Mouse (Mus musculus): Measurements from ENCODE around the gene Gm20388. TPM values are rescaled to one million over a fixed set of nuclear protein-coding genes. Genes with fewer than 3 reads are reported as not detected.

The Gm20388 gene
- polyA plus RNA-seq, 1 experiment from 2014 or later, result 1.7 TPM

GRCm38 (mm10) chr8:121578676-121579451 lies 1668.2 kb downstream of the Gm20388 start, which contains the start of gene Fbxo31:
Gene Fbxo31, minus strand, starts transcription at chr8:121578806.
- no peaks in the 10 kb centered on the region for H3K27me3 ChIP-seq (ENCODE audit: insufficient read depth, poor library complexity, severe bottlenecking)
- peaks cover 51% of the 10 kb centered on the region for H3K4me1 ChIP-seq (replicated peaks)
- peak; percentile 97 for DNase-seq (ENCODE audit: low spot score)
- peak within 1 kb of the TSS; percentile 89 for H3K27ac ChIP-seq
- H3K9me3 ChIP-seq, result no peaks in the 10 kb centered on the region
- peak within 1 kb of the TSS; percentile 87 for H3K4me3 ChIP-seq
- under 1% methylated on average over 63 of the region's 63 CpGs for WGBS
- no peaks in the 10 kb centered on the region for H3K36me3 ChIP-seq

DNA sequence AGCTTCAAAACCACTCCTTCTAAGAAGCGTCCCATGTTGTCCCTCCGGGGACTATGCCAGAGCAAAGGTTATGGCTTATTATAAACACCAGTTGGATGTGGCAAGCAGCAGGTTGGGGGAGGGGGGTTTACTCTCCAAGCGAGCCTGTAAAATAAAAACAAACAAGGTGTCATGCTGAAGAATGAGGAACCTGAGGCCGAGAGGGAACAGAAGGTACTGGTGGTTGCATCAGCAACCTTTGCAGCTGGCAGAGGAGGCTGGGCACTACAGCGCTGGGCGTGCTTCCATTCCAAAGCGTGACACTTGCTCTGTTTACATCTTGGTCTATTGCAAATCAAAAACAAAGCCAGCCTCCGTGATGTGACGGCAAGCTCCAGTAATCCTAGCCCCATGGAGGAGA lies 1669.8 kb downstream of the Gm20388 start:
- peaks cover 55% of the 10 kb centered on the region for H3K4me1 ChIP-seq (replicated peaks)
- H3K36me3 ChIP-seq, result no peaks in the 10 kb centered on the region
- no peak overlapping the region for H3K4me3 ChIP-seq
- no peaks in the 10 kb centered on the region for H3K9me3 ChIP-seq
- no peak overlapping the region for H3K27ac ChIP-seq
- WGBS, result 43% methylated on average over 9 of the region's 9 CpGs
- H3K27me3 ChIP-seq (ENCODE audit: insufficient read depth, poor library complexity, severe bottlenecking), result no peaks in the 10 kb centered on the region
- no peak for DNase-seq (ENCODE audit: low spot score)

GRCm38 (mm10) chr8:121583653-121584052 lies 1673.0 kb downstream of the Gm20388 start:
- Histone ChIP-seq H3K36me3 (no peaks in the 10 kb centered on the region), H3K27me3 (ENCODE audit: insufficient read depth, poor library complexity, severe bottlenecking) (no peaks in the 10 kb centered on the region), H3K27ac (no peak overlapping the region), H3K4me3 (no peak overlapping the region), H3K4me1 (replicated peaks) (peaks cover 34% of the 10 kb centered on the region), H3K9me3 (no peaks in the 10 kb centered on the region)
- no peak for DNase-seq (ENCODE audit: low spot score)
- WGBS, result 53% methylated on average over 8 of the region's 8 CpGs

- Histone ChIP-seq H3K27ac (peak overlapping the region; percentile 88; the same call in 1 of the 2 replicates), H3K4me1 (replicated peaks) (peaks cover 28% of the 10 kb centered on the region), H3K27me3 (ENCODE audit: insufficient read depth, poor library complexity, severe bottlenecking) (no peaks in the 10 kb centered on the region), H3K9me3 (no peaks in the 10 kb centered on the region), H3K36me3 (no peaks in the 10 kb centered on the region), H3K4me3 (peak overlapping the region; percentile 74)
- WGBS, result 48% methylated on average over 13 of the region's 13 CpGs
- DNase-seq (ENCODE audit: low spot score), result no peak
These were observed 1674.1 kb downstream of the Gm20388 start for GRCm38 (mm10) chr8:121584730-121585129.

DNA sequence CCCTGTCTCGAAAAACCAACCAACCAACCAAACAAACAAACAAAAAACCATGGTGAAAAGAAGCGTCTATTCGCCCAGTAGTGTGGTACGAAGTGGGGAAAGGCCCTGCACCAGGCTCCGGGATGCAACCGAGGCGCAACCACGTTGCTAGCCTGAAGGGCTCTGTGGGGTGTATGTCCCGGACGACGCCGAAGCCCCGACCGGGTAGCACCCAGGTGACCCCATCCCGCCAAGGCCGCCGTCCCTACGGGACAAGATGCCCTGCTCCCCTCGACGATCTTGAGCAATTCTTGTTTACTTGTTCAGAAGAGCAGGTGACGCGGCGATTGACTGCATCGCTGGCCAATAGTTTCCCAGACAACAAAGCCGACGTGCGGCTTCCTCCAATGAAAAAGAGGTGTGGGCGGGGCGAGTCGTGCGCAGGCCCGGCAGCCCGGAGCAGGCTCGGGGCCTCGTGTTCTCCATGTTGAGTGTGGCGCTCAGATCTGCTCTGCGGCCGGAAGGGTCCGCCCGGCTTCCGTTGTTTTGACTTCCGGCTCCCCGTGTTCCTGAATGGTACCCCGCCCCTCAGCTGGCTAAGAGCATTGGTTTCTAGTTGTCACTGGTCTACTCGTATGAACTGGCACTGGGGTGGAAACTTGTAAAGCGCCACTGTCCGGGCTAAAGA lies 1674.7 kb downstream of the Gm20388 start:
- Histone ChIP-seq H3K9me3 (no peaks in the 10 kb centered on the region), H3K27ac (peak overlapping the region; percentile 88), H3K36me3 (no peaks in the 10 kb centered on the region), H3K4me1 (replicated peaks) (peaks cover 28% of the 10 kb centered on the region), H3K27me3 (ENCODE audit: insufficient read depth, poor library complexity, severe bottlenecking) (no peaks in the 10 kb centered on the region), H3K4me3 (peak overlapping the region; percentile 74)
- peak; percentile 97 for DNase-seq (ENCODE audit: low spot score)
- WGBS, result 1% methylated on average over 47 of the region's 47 CpGs

DNA sequence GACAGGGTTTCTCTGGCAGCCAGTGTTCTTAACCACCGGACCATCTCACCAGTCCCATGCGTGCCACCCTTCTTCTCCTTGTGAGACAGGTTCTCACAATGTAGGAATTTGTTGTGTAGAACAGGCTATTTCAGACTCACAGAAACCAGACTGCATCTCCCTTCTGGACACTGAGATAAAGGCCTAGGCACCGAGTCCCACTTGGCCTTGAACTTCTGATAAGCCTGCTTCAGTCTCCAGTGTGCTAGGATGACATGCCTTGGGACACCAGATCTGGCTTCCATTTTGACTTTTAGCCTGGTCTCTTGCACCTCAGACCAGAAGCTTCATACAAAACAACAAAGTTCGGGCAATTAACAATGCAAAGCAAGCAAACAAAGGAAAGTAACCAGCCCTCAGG lies 1678.1 kb downstream of the Gm20388 start:
- H3K27ac ChIP-seq, result no peak overlapping the region
- H3K4me3 ChIP-seq, result no peak overlapping the region
- 83% methylated on average over 4 of the region's 4 CpGs for WGBS
- H3K4me1 ChIP-seq (replicated peaks), result peaks cover 50% of the 10 kb centered on the region
- H3K9me3 ChIP-seq, result no peaks in the 10 kb centered on the region
- H3K27me3 ChIP-seq (ENCODE audit: insufficient read depth, poor library complexity, severe bottlenecking), result no peaks in the 10 kb centered on the region
- DNase-seq (ENCODE audit: low spot score), result no peak
- H3K36me3 ChIP-seq, result peaks cover 10% of the 10 kb centered on the region

GRCm38 (mm10) chr8:121589205-121589726 lies 1678.6 kb downstream of the Gm20388 start:
- WGBS, result 43% methylated on average over 2 of the region's 2 CpGs
- H3K27ac ChIP-seq, result peak overlapping the region; percentile 13
- no peak for DNase-seq (ENCODE audit: low spot score)
- H3K4me1 ChIP-seq (replicated peaks), result peaks cover 50% of the 10 kb centered on the region
- no peaks in the 10 kb centered on the region for H3K27me3 ChIP-seq (ENCODE audit: insufficient read depth, poor library complexity, severe bottlenecking)
- H3K4me3 ChIP-seq, result 0 out of 2 replicates have a peak overlapping the region, but pooled peaks have one; percentile 11
- H3K9me3 ChIP-seq, result no peaks in the 10 kb centered on the region
- peaks cover 15% of the 10 kb centered on the region for H3K36me3 ChIP-seq

DNA sequence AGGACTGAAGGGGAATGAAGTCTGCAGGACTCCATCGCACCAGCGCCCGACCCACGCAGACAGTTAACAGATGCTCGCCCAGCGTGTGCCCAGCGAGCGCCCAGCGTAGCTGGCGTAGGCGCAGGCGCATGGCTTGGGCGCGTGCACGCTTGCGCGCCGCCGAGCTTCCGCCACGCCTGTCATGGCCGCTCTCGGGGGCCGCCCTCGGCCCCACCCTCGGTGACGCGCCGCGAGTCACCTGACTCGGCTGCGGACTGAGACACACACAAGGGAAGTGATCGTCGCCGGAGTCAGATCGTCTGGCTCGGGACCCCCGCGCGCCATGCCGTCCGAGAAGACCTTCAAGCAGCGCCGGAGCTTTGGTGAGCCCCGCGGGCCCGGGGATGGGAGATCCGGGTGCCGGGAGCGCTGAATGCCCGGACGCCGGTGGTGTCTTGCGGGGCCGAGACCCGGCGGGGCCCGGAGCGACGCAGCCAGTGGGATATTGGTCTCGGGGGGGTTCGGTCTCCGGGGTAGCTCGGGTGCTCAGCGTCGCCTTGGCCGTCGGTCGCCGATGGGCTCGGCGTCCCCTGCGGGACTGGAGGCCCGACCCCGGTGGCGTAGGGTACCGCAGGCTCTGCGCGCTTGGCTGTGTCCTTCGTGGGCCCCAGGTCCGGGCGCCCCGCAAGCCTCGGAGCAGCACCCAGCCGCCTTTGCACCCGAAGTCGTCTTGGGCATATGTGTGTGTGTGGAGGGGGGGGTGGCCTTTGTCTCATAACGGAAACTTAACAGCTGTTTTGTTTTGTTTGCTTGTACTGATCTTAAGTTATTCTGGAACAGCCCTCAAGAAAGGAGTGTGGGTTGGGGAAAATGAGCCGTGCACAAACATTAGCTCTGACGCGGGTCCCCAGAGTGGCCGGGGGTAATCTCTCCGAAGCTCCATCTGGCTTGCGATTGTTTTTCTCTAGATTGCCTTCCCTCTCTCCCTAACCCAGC lies 1679.8 kb downstream of the Gm20388 start, which contains the start of gene Map1lc3b:
Gene Map1lc3b, plus strand, starts transcription at position 159 of the 975 bp plus-strand sequence.
- peaks cover 26% of the 10 kb centered on the region for H3K36me3 ChIP-seq
- peaks cover 41% of the 10 kb centered on the region for H3K4me1 ChIP-seq (replicated peaks)
- WGBS, result under 1% methylated on average over 94 of the region's 94 CpGs
- H3K27ac ChIP-seq, result peak within 1 kb of the TSS; percentile 90
- H3K9me3 ChIP-seq, result no peaks in the 10 kb centered on the region
- peak within 1 kb of the TSS; percentile 94 for H3K4me3 ChIP-seq
- DNase-seq (ENCODE audit: low spot score), result peak; percentile 93
- no peaks in the 10 kb centered on the region for H3K27me3 ChIP-seq (ENCODE audit: insufficient read depth, poor library complexity, severe bottlenecking)

GRCm38 (mm10) chr8:121591178-121592066 lies 1680.8 kb downstream of the Gm20388 start:
- DNase-seq (ENCODE audit: low spot score), result peak; percentile 46
- Histone ChIP-seq H3K27me3 (ENCODE audit: insufficient read depth, poor library complexity, severe bottlenecking) (no peaks in the 10 kb centered on the region), H3K4me3 (peak overlapping the region; percentile 94), H3K4me1 (replicated peaks) (peaks cover 35% of the 10 kb centered on the region), H3K36me3 (peaks cover 35% of the 10 kb centered on the region), H3K27ac (peak overlapping the region; percentile 90), H3K9me3 (no peaks in the 10 kb centered on the region)
- WGBS, result 17% methylated on average over 20 of the region's 20 CpGs

DNA sequence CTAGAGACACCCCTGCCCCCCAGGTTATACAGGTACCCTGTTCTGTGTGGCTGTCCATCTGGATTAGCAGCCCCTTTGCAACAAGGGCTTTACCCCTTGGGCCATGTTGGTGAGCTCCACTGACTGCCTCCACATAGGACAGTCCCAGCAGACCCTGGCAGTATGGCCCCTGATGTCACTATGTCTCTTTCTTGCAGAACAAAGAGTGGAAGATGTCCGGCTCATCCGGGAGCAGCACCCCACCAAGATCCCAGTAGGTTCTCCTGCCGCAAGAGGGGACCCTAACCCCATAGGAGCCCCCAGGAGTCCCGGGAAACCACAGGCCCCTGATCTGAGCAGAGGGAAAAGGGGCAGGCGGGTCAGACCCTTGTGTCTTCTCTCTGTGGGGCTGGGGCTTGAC lies 1682.7 kb downstream of the Gm20388 start:
- no peaks in the 10 kb centered on the region for H3K9me3 ChIP-seq
- no peak for DNase-seq (ENCODE audit: low spot score)
- no peak overlapping the region for H3K27ac ChIP-seq
- H3K36me3 ChIP-seq, result peaks cover 50% of the 10 kb centered on the region
- no peak overlapping the region for H3K4me3 ChIP-seq
- H3K27me3 ChIP-seq (ENCODE audit: insufficient read depth, poor library complexity, severe bottlenecking), result no peaks in the 10 kb centered on the region
- 87% methylated on average over 5 of the region's 5 CpGs for WGBS
- peaks cover 35% of the 10 kb centered on the region for H3K4me1 ChIP-seq (replicated peaks)

DNA sequence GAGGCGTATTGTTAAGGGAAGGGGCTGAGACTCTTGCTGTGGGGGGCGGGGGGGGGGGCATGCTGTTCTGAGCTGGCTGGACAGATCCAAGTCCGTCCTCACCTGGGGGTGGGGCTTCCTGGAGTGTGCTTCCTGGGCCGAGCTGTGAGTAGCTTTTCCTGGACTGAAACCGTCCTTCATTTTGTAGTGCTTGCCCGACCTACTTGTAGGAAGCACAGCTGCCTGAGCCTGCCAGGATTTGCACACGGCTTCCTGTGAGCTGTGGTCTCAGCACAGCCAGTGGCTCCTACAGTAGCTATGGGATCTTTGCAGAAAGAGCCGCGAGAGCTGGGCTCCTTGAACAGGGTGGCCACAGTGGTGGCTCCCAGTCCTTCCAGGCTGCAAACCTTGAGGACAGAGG lies 1683.3 kb downstream of the Gm20388 start:
- Histone ChIP-seq H3K27ac (no peak overlapping the region), H3K36me3 (peaks cover 54% of the 10 kb centered on the region), H3K9me3 (no peaks in the 10 kb centered on the region), H3K4me3 (no peak overlapping the region; the same call in 1 of the 2 replicates), H3K4me1 (replicated peaks) (peaks cover 35% of the 10 kb centered on the region), H3K27me3 (ENCODE audit: insufficient read depth, poor library complexity, severe bottlenecking) (no peaks in the 10 kb centered on the region)
- no peak for DNase-seq (ENCODE audit: low spot score)
- 79% methylated on average over 9 of the region's 9 CpGs for WGBS

All from hindbrain, embryonic 10.5 days (tissue).